Comparison of ENCODE assay signal across 14 mouse cellular contexts in genomic region chr11:88213757-88214156, GRCm38 (mm10). TPM values are rescaled to one million over a fixed set of nuclear protein-coding genes. Genes with fewer than 3 reads are reported as not detected.
A peak's percentile ranks its signal among the peaks of the same experiment; 100 is the strongest.
DNase-seq lines count a peak whose midpoint lies in the region; ATAC-seq and TF ChIP-seq lines count a peak whose summit lies in the region.
"Had no signal": no experiment of that assay in that cellular context is flagged by ENCODE, and none has a peak within 500 bp of the region (broad histone marks: within the 10 kb centered on the region; RNA-seq: fewer than 3 reads in every experiment).

No protein-coding gene starts in this region.

- peaks cover 40% of the 10 kb centered on the region for H3K36me3 ChIP-seq in hindbrain, embryonic 10.5 days
- peaks cover 36% of the 10 kb centered on the region for H3K36me3 ChIP-seq in hindbrain, embryonic 13.5 days
- H3K36me3 ChIP-seq in lung, embryonic 16.5 days (ENCODE audit: control insufficient read depth, insufficient read depth, low read length), result peaks cover 17% of the 10 kb centered on the region; the same call in 1 of the 2 replicates

- peaks cover 6% of the 10 kb centered on the region; the same call in 1 of the 2 replicates for H3K4me1 ChIP-seq in cerebellum, adult 2 months (ENCODE audit: control insufficient read depth, insufficient read depth, low read length)
- peaks cover 32% of the 10 kb centered on the region for H3K4me1 ChIP-seq in hindbrain, embryonic 10.5 days (replicated peaks)
- peaks cover 17% of the 10 kb centered on the region for H3K4me1 ChIP-seq in hindbrain, embryonic 13.5 days (replicated peaks)
- H3K4me1 ChIP-seq in lung, embryonic 16.5 days (replicated peaks; ENCODE audit: control insufficient read depth, insufficient read depth, low read length), result peaks cover 17% of the 10 kb centered on the region; the same call in 1 of the 2 replicates

- H3K9ac ChIP-seq in hindbrain, embryonic 13.5 days, result no peak overlapping the region
- H3K9ac ChIP-seq in lung, embryonic 16.5 days (ENCODE audit: low read length), result peak overlapping the region; percentile 37; the same call in 1 of the 2 replicates
- H3K9ac ChIP-seq: forebrain, postnatal 0 days; hindbrain, embryonic 14.5 days had no signal

- peak; percentile 25 to 26 for DNase-seq in cerebellum, adult 2 months
- DNase-seq in cerebellum, adult 11 months, result no peak
- no peak for DNase-seq in hindbrain, embryonic 10.5 days (ENCODE audit: low spot score)
- DNase-seq in CD4-positive helper T cell, adult 2 months (ENCODE audit: low read depth, low spot score), result peak; percentile 29
- no peak for DNase-seq in T-cell, adult 2 months (ENCODE audit: low spot score)
- DNase-seq in urinary bladder, postnatal 14 days (ENCODE audit: low spot score), result no peak
- DNase-seq: forebrain, postnatal 0 days; gastrocnemius, postnatal 36 days; kidney, postnatal 14 days; thymus, adult 2 months had no signal

- H3K27ac ChIP-seq in cerebellum, adult 2 months (ENCODE audit: insufficient read depth, low read length), result no peak overlapping the region
- H3K27ac ChIP-seq in hindbrain, embryonic 10.5 days, result peak overlapping the region; percentile 66
- no peak overlapping the region; the same call in 1 of the 2 replicates for H3K27ac ChIP-seq in hindbrain, embryonic 13.5 days
- peak overlapping the region; percentile 61 for H3K27ac ChIP-seq in lung, embryonic 16.5 days (ENCODE audit: low read length)
- H3K27ac ChIP-seq: hindbrain, embryonic 14.5 days had no signal

- no peak for ATAC-seq in hindbrain, embryonic 13.5 days (ENCODE audit: low FRiP score)
- peak; percentile 67 for ATAC-seq in lung, embryonic 16.5 days (ENCODE audit: low read depth)
- ATAC-seq: forebrain, postnatal 0 days had no signal

- no peaks in the 10 kb centered on the region for H3K27me3 ChIP-seq in cerebellum, adult 2 months (ENCODE audit: control insufficient read depth, insufficient read depth, low read length)
- no peaks in the 10 kb centered on the region for H3K27me3 ChIP-seq in hindbrain, embryonic 10.5 days (ENCODE audit: insufficient read depth, poor library complexity, severe bottlenecking)
- H3K27me3 ChIP-seq in hindbrain, embryonic 13.5 days, result no peaks in the 10 kb centered on the region
- no peaks in the 10 kb centered on the region for H3K27me3 ChIP-seq in lung, embryonic 16.5 days (ENCODE audit: control insufficient read depth, insufficient read depth, low read depth, low read length)

- whole genome bisulfite sequencing in cerebellum, adult 2 months, result 12% methylated on average over 6 of the region's 6 CpGs
- WGBS in hindbrain, embryonic 10.5 days, result 58% methylated on average over 6 of the region's 6 CpGs
- 49% methylated on average over 6 of the region's 6 CpGs for WGBS in hindbrain, embryonic 13.5 days
- WGBS in lung, embryonic 16.5 days, result 31% methylated on average over 6 of the region's 6 CpGs

- no peaks in the 10 kb centered on the region for H3K9me3 ChIP-seq in hindbrain, embryonic 10.5 days
- no peaks in the 10 kb centered on the region for H3K9me3 ChIP-seq in hindbrain, embryonic 13.5 days
- H3K9me3 ChIP-seq in lung, embryonic 16.5 days (ENCODE audit: control insufficient read depth, low read length), result no peaks in the 10 kb centered on the region
- H3K9me3 ChIP-seq: megakaryocyte, embryonic 14.5 days had no signal

- H3K4me2 ChIP-seq in hindbrain, embryonic 13.5 days, result no peak overlapping the region
- peak overlapping the region; percentile 42 for H3K4me2 ChIP-seq in lung, embryonic 16.5 days (ENCODE audit: low read depth, low read length)
- H3K4me2 ChIP-seq: hindbrain, embryonic 14.5 days had no signal

- no peak for TF ChIP-seq POLR2A in cerebellum, adult 2 months (IDR thresholded peaks at IDR 0.05; ENCODE audit: borderline replicate concordance, insufficient read depth, low read length)

- TF ChIP-seq CTCF in cerebellum, adult 2 months (IDR thresholded peaks at IDR 0.05; ENCODE audit: borderline replicate concordance, insufficient read depth, low read depth, low read length), result no peak

- no peak overlapping the region for H3K4me3 ChIP-seq in cerebellum, adult 2 months (replicated peaks; ENCODE audit: insufficient read depth, low read depth, low read length)
- H3K4me3 ChIP-seq in hindbrain, embryonic 10.5 days, result no peak overlapping the region
- H3K4me3 ChIP-seq in hindbrain, embryonic 13.5 days, result no peak overlapping the region
- H3K4me3 ChIP-seq in lung, embryonic 16.5 days (ENCODE audit: low read length), result no peak overlapping the region
- H3K4me3 ChIP-seq: megakaryocyte, embryonic 14.5 days had no signal

RNA-seq across cellular contexts. Expression of gene Mrps23, which starts 9.6 kb away (rescaled TPM):
- polyA plus RNA-seq in cerebellum, adult 2 months (2012; rRNA removed), result 90.0 and 90.4 TPM in 2 replicates
- 72.2 and 74.1 TPM in 2 replicates for polyA plus RNA-seq in hindbrain, embryonic 10.5 days (2016; fragmentation: Nextera tagmentation; extraction: Ambion mirVana)
- 71.1 TPM in 2 replicates for polyA plus RNA-seq in hindbrain, embryonic 13.5 days (2015; fragmentation: Nextera tagmentation; extraction: Ambion mirVana)
- polyA plus RNA-seq in lung, embryonic 16.5 days (2015; fragmentation: Nextera tagmentation; extraction: Ambion mirVana), result 50.6 and 55.5 TPM in 2 replicates

Comparison
In these comparisons a context has a peak if more than half of its experiments do, and no peak if none do; other contexts are left out.
1. DNase-seq: peak in cerebellum, adult 2 months (2 of 2) and CD4-positive helper T cell, adult 2 months (single experiment); none in cerebellum, adult 11 months (single experiment), hindbrain, embryonic 10.5 days (single experiment), T-cell, adult 2 months (single experiment) and urinary bladder, postnatal 14 days (single experiment).
2. H3K27ac ChIP-seq: peak in hindbrain, embryonic 10.5 days (single experiment) and lung, embryonic 16.5 days (single experiment); none in cerebellum, adult 2 months (single experiment) and hindbrain, embryonic 13.5 days (single experiment).